Comparison of ENCODE assay signal across 8 mouse cellular contexts in genomic region chr2:174077776-174078338, GRCm38 (mm10). TPM values are rescaled to one million over a fixed set of nuclear protein-coding genes. Genes with fewer than 3 reads are reported as not detected.
DNase-seq lines count a peak whose midpoint lies in the region; ATAC-seq and TF ChIP-seq lines count a peak whose summit lies in the region.

No protein-coding gene starts in this region.

- no peak for TF ChIP-seq CTCF in cerebellum, adult 2 months (IDR thresholded peaks at IDR 0.05; ENCODE audit: borderline replicate concordance, insufficient read depth, low read depth, low read length)

- no peaks in the 10 kb centered on the region for H3K36me3 ChIP-seq in forebrain, embryonic 13.5 days (ENCODE audit: poor library complexity, severe bottlenecking)
- no peaks in the 10 kb centered on the region for H3K36me3 ChIP-seq in liver, embryonic 16.5 days (ENCODE audit: control insufficient read depth, insufficient read depth)

- no peaks in the 10 kb centered on the region for H3K9me3 ChIP-seq in forebrain, embryonic 13.5 days (replicated peaks)
- H3K9me3 ChIP-seq in liver, embryonic 16.5 days (replicated peaks; ENCODE audit: control insufficient read depth, low read length): no peaks in the 10 kb centered on the region

- H3K4me3 ChIP-seq in cerebellum, adult 2 months (replicated peaks; ENCODE audit: insufficient read depth, low read depth, low read length): peak overlapping the region; percentile 39
- peak overlapping the region; percentile 86 for H3K4me3 ChIP-seq in forebrain, embryonic 13.5 days
- H3K4me3 ChIP-seq in liver, embryonic 16.5 days (ENCODE audit: low read depth, low read length): peak overlapping the region; percentile 89

- peak overlapping the region; percentile 93 for H3K4me2 ChIP-seq in forebrain, embryonic 13.5 days
- peak overlapping the region; percentile 85 for H3K4me2 ChIP-seq in liver, embryonic 16.5 days (ENCODE audit: low read depth, low read length)

- no peak overlapping the region for H3K27ac ChIP-seq in cerebellum, adult 2 months (ENCODE audit: insufficient read depth, low read length)
- H3K27ac ChIP-seq in forebrain, embryonic 13.5 days: no peak overlapping the region
- peak overlapping the region; percentile 79 for H3K27ac ChIP-seq in liver, embryonic 16.5 days (ENCODE audit: low read length)

- intact Hi-C loops in left cerebral cortex, postnatal 10 days (cut with DNase I): loop anchor here (2.0 to 5.0 kb wide), 2 partner anchors 217 to 491 kb away; no protein-coding TSS in a partner anchor

- no peak for DNase-seq in cerebellum, adult 2 months
- peak; percentile 65 for DNase-seq in 416B (ENCODE audit: low read depth)
- no peak for DNase-seq in ovary, adult 18-20 months (ENCODE audit: low spot score)
- no peak for DNase-seq in urinary bladder, postnatal 14 days (ENCODE audit: low spot score)
- DNase-seq in left cerebral cortex, postnatal 10 days (ENCODE audit: extremely low spot score in 1 of 2, low spot score in 2 of 2): no peak

- 12% methylated on average over 11 of the region's 11 CpGs for WGBS in cerebellum, adult 2 months
- 8% methylated on average over 11 of the region's 11 CpGs for WGBS in forebrain, embryonic 13.5 days
- WGBS in liver, embryonic 16.5 days (ENCODE audit: insufficient replicate concordance): 9% methylated on average over 10 of the region's 11 CpGs

- H3K4me1 ChIP-seq in cerebellum, adult 2 months (ENCODE audit: control insufficient read depth, insufficient read depth, low read length): peaks cover 9% of the 10 kb centered on the region
- H3K4me1 ChIP-seq in forebrain, embryonic 13.5 days: peaks cover 38% of the 10 kb centered on the region
- H3K4me1 ChIP-seq in liver, embryonic 16.5 days (ENCODE audit: control insufficient read depth, low read depth, low read length): peaks cover 20% of the 10 kb centered on the region

- peak overlapping the region; percentile 83 for H3K9ac ChIP-seq in forebrain, embryonic 13.5 days
- H3K9ac ChIP-seq in liver, embryonic 16.5 days (ENCODE audit: low read depth, low read length): peak overlapping the region; percentile 84

- no peaks in the 10 kb centered on the region for H3K27me3 ChIP-seq in cerebellum, adult 2 months (ENCODE audit: control insufficient read depth, insufficient read depth, low read length)
- no peaks in the 10 kb centered on the region for H3K27me3 ChIP-seq in forebrain, embryonic 13.5 days
- H3K27me3 ChIP-seq in liver, embryonic 16.5 days (ENCODE audit: control insufficient read depth, insufficient read depth, low read depth, low read length): no peaks in the 10 kb centered on the region

- TF ChIP-seq POLR2A in cerebellum, adult 2 months (IDR thresholded peaks at IDR 0.05; ENCODE audit: borderline replicate concordance, insufficient read depth, low read length): no peak

- ATAC-seq in cerebellum, adult (ENCODE audit: insufficient number of reproducible peaks, low FRiP score, low TSS enrichment): no peak
- no peak for ATAC-seq in forebrain, embryonic 13.5 days
- ATAC-seq in liver, embryonic 16.5 days (ENCODE audit: low read depth): no peak

RNA-seq across cellular contexts. Expression of gene Stx16, which starts 1.7 kb away (rescaled TPM):
- polyA plus RNA-seq in cerebellum, adult 2 months (2012; rRNA removed): 81.7 and 83.0 TPM in 2 replicates
- polyA plus RNA-seq in forebrain, embryonic 13.5 days (2015; fragmentation: Nextera tagmentation; extraction: Ambion mirVana): 14.2 and 15.5 TPM in 2 replicates
- polyA plus RNA-seq in liver, embryonic 16.5 days (2015; fragmentation: Nextera tagmentation; extraction: Ambion mirVana): 2.6 and 3.6 TPM in 2 replicates
- 10 to 100 TPM; 36.0 to 37.3 TPM for total RNA-seq in left cerebral cortex, postnatal 10 days (2021)

RNA-seq across cellular contexts. Expression of gene Npepl1, which starts 32.3 kb away (rescaled TPM):
- polyA plus RNA-seq in cerebellum, adult 2 months (2012; rRNA removed): 44.3 and 48.2 TPM in 2 replicates
- 19.4 and 19.7 TPM in 2 replicates for polyA plus RNA-seq in forebrain, embryonic 13.5 days (2015; fragmentation: Nextera tagmentation; extraction: Ambion mirVana)
- polyA plus RNA-seq in liver, embryonic 16.5 days (2015; fragmentation: Nextera tagmentation; extraction: Ambion mirVana): 25.9 and 28.0 TPM in 2 replicates
- total RNA-seq in left cerebral cortex, postnatal 10 days (2021): 10 to 100 TPM; 14.3 to 15.1 TPM

Comparison
In these comparisons a context has a peak if more than half of its experiments do, and no peak if none do; other contexts are left out.
1. H3K4me3 ChIP-seq: peak in every context shown above with its lines; median percentile 89 in liver, embryonic 16.5 days; 86 in forebrain, embryonic 13.5 days; 39 in cerebellum, adult 2 months.